Mouse (Mus musculus): ENCODE results near the gene Gch1.
A peak's percentile ranks its signal among the peaks of the same experiment; 100 is the strongest.
"Not testable (repeated sequence)": the region's sequence is repeated elsewhere in the genome, so short reads cannot be mapped to it uniquely, and the experiment has no call there.

Gene Gch1

GRCm38 (mm10) chr14:47165117-47165516 is 24.1 kb downstream of the Gch1 start:
- no peak for DNase-seq (ENCODE audit: low read depth, low spot score)

GRCm38 (mm10) chr14:47161921-47162427 is 27.2 kb downstream of the Gch1 start:
- no peak for DNase-seq (ENCODE audit: low read depth, low spot score)

- no peak for DNase-seq (ENCODE audit: low read depth, low spot score)
Measured at GRCm38 (mm10) chr14:47160051-47160640, 29.1 kb downstream of the Gch1 start.

- no peak for DNase-seq (ENCODE audit: low read depth, low spot score)
Measured at GRCm38 (mm10) chr14:47154303-47154702, 34.9 kb downstream of the Gch1 start.

GRCm38 (mm10) chr14:47151306-47151705 is 37.9 kb downstream of the Gch1 start:
- DNase-seq (ENCODE audit: low read depth, low spot score): no peak

GRCm38 (mm10) chr14:47144326-47144725 is 44.9 kb downstream of the Gch1 start:
- DNase-seq (ENCODE audit: low read depth, low spot score): no peak

GRCm38 (mm10) chr14:47138853-47139252 is 50.4 kb downstream of the Gch1 start:
- DNase-seq (ENCODE audit: low read depth, low spot score): no peak

GRCm38 (mm10) chr14:47136637-47137036 is 52.6 kb downstream of the Gch1 start:
- DNase-seq (ENCODE audit: low read depth, low spot score): peak; percentile 12

- peak; percentile 61 for DNase-seq (ENCODE audit: low read depth, low spot score)
Measured at GRCm38 (mm10) chr14:47133948-47134347, 55.3 kb downstream of the Gch1 start.

- DNase-seq (ENCODE audit: low read depth, low spot score): no peak
Measured at GRCm38 (mm10) chr14:47127987-47128386, 61.2 kb downstream of the Gch1 start.

- DNase-seq (ENCODE audit: low read depth, low spot score): no peak
Measured at GRCm38 (mm10) chr14:47117522-47117921, 71.7 kb downstream of the Gch1 start.

- DNase-seq (ENCODE audit: low read depth, low spot score): no peak
Measured at GRCm38 (mm10) chr14:47116062-47116762, 73.0 kb downstream of the Gch1 start.

GRCm38 (mm10) chr14:47115154-47115553 is 74.1 kb downstream of the Gch1 start:
- DNase-seq (ENCODE audit: low read depth, low spot score): peak; percentile 16

- DNase-seq (ENCODE audit: low read depth, low spot score): peak; percentile 18
Measured at GRCm38 (mm10) chr14:47111341-47111740, 77.9 kb downstream of the Gch1 start.

GRCm38 (mm10) chr14:47110391-47110790 is 78.8 kb downstream of the Gch1 start:
- not testable (repeated sequence) for DNase-seq (ENCODE audit: low read depth, low spot score)

- DNase-seq (ENCODE audit: low read depth, low spot score): no peak
Measured at GRCm38 (mm10) chr14:47107461-47107860, 81.8 kb downstream of the Gch1 start.

GRCm38 (mm10) chr14:47105755-47106154 is 83.5 kb downstream of the Gch1 start:
- no peak for DNase-seq (ENCODE audit: low read depth, low spot score)

GRCm38 (mm10) chr14:47105174-47105557 is 84.0 kb downstream of the Gch1 start:
- no peak for DNase-seq (ENCODE audit: low read depth, low spot score)

GRCm38 (mm10) chr14:47104246-47105173 is 84.7 kb downstream of the Gch1 start:
- DNase-seq (ENCODE audit: low read depth, low spot score): no peak

Data from brain, adult 2 months (tissue).